Mouse (Mus musculus) neural tube, embryonic 12.5 days (tissue): ENCODE data around the gene Mink1. TPM values are rescaled to one million over a fixed set of nuclear protein-coding genes. Genes with fewer than 3 reads are reported as not detected.
"Not testable (repeated sequence)": the region's sequence is repeated elsewhere in the genome, so short reads cannot be mapped to it uniquely, and the experiment has no call there.

ENCODE experiments used
- ATAC-seq: fragments of 200-750 bp; cut with Nextera tagmentation; 2 replicates; pipeline ENCODE4 v1.8.0; 2017; ENCODE audit warnings: low read depth, mild to moderate bottlenecking, moderate TSS enrichment, moderate library complexity; ENCODE audit not compliant: low FRiP score
- H3K27ac ChIP-seq: fragments of 300-500 bp; sonication (generic); 2 replicates; pipeline ENCODE4 v1.5.1; 2016
- H3K27me3 ChIP-seq: fragments of 300-500 bp; sonication (generic); replicated peaks from 2 replicates; pipeline ENCODE4 v1.6.1; 2016; ENCODE audit warnings: mild to moderate bottlenecking
- H3K36me3 ChIP-seq: fragments of 300-500 bp; sonication (generic); 2 replicates; pipeline ENCODE4 v1.6.1; 2016; ENCODE audit warnings: mild to moderate bottlenecking
- H3K4me1 ChIP-seq: fragments of 300-500 bp; sonication (generic); 2 replicates; pipeline ENCODE4 v1.6.1; 2016
- H3K4me2 ChIP-seq: fragments of 300-500 bp; sonication (generic); replicated peaks from 2 replicates; pipeline ENCODE4 v1.6.1; 2016; ENCODE audit warnings: mild to moderate bottlenecking
- H3K4me3 ChIP-seq: fragments of 300-500 bp; sonication (generic); 2 replicates; pipeline ENCODE4 v1.5.1; 2016
- H3K9ac ChIP-seq: fragments of 300-500 bp; sonication (generic); 2 replicates; pipeline ENCODE4 v1.6.1; 2016; ENCODE audit warnings: mild to moderate bottlenecking
- H3K9me3 ChIP-seq: fragments of 300-500 bp; sonication (generic); 2 replicates; pipeline ENCODE4 v1.6.1; 2016; ENCODE audit warnings: mild to moderate bottlenecking
- WGBS: fragments of 180-500 bp; shearing (Covaris S2); methylation state at CpG from one replicate; pipeline ENCODE4 v1.1.7; 2016; 5-methylcytosine and 5-hydroxymethylcytosine counted together
- polyA plus RNA-seq: library from polyadenylated mRNA; unstranded; fragments of >200 nt; fragmentation: Nextera tagmentation; extraction: Ambion mirVana; gene quantifications from 2 replicates; pipeline ENCODE4 v1.2.1, GENCODE M21; 2016

The Mink1 gene
- polyA plus RNA-seq, 1 experiment from 2014 or later: 16.6 TPM

DNA sequence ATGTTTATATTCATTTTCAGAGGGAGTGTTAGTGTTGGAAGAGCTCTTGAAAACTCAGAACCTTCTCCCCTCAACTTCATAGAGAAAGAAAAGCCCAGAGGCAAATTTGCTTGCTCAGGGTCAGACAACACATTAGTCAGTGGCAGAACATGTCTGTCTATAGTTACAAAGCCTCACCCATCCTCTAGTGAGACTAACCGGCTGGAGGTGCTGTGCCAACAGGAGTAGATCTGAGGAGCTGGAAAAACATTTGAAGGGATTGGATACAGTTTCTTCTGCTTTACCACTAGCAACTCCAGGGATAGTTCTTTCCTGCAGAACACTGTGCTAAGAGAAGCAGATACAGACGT, 769 bp upstream of the Mink1 start:
- no peaks in the 10 kb centered on the region for H3K9me3 ChIP-seq
- WGBS: 3% methylated on average over 2 of the region's 2 CpGs
- peak overlapping the region; percentile 83 for H3K4me3 ChIP-seq
- peak; percentile 18; the same call in 1 of the 2 replicates for ATAC-seq
- H3K27me3 ChIP-seq: no peaks in the 10 kb centered on the region
- H3K4me1 ChIP-seq: peaks cover 35% of the 10 kb centered on the region
- H3K36me3 ChIP-seq: no peaks in the 10 kb centered on the region
- peak overlapping the region; percentile 97 for H3K4me2 ChIP-seq
- H3K27ac ChIP-seq: 0 out of 2 replicates have a peak overlapping the region, but pooled peaks have one; percentile 6
- H3K9ac ChIP-seq: peak overlapping the region; percentile 80; the same call in 1 of the 2 replicates

DNA sequence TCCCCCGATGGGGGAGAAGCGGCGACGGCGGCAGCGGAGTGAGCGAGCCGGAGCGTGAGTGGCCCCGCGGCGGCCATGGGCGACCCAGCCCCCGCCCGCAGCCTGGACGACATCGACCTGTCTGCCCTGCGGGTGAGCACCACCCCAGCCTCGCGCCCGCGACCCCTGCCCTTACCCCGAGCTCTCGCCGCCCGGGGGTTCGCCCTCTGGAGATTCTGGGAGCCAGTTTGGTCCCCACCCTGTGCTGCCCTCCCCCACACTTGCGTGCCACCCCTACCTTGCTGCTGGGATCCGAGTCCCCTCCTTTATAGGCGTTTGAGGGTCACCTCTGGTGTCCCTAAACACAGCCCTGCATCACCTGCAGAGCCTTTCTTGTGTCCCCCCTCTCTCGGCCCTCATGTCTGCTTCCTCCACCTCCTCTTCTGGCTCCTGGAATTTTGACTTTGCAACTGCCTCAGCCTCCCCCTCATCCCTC, 351 bp downstream of the Mink1 start:
- H3K9ac ChIP-seq: peak overlapping the region; percentile 80
- 0% methylated on average over 31 of the region's 31 CpGs for WGBS

DNA sequence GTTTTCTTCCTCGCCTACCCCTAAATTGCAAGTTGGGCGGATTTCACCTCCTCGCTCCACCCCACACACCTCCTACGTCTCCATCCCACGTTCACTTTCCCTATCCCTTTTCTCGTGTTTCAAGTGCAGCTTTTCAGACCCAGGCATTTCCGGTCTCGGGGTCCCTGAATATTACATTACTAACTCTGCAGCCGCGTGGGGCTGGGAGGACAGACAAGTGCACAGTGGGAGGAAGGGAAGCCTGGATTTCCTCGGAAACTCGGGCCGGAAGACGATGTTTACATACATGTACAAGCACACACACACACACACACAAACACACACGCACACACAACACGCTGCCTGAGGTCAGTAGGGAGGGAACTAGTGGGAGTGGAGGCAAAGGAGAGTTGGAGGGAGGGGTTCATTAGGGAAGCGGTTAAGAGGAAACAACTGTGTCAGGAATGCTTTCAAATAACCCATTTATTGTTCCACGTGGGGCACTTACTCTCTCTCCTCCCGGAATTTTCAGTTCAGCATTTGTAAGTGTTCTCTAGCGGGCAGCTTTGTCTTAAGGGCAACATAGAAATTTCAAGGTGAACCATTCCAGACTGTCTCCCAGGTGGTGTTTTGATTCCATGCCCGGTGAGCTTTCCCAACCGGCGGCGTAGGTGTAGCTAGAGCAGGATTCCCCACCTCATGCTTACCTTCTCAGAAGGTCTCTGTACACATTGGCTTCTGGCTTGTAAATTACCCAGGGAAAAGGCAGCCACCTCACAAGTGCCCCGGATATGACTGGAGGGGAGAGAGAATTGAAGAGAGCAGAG, 992 bp downstream of the Mink1 start:
- Histone ChIP-seq H3K4me1 (peaks cover 38% of the 10 kb centered on the region), H3K9me3 (no peaks in the 10 kb centered on the region), H3K4me3 (peak overlapping the region; percentile 83), H3K4me2 (peak overlapping the region; percentile 97), H3K36me3 (0 out of 2 replicates have a peak, but pooled peaks cover 6% of the 10 kb centered on the region), H3K27ac (no peak overlapping the region), H3K27me3 (no peaks in the 10 kb centered on the region), H3K9ac (peak overlapping the region; percentile 80)
- 2% methylated on average over 25 of the region's 25 CpGs for WGBS
- no peak; the same call in 1 of the 2 replicates for ATAC-seq

More for the DNA sequence above, 351 bp downstream of the Mink1 start:
- H3K27ac ChIP-seq: 0 out of 2 replicates have a peak overlapping the region, but pooled peaks have one; percentile 13
- no peak; the same call in 1 of the 2 replicates for ATAC-seq
- no peaks in the 10 kb centered on the region for H3K27me3 ChIP-seq
- H3K9me3 ChIP-seq: no peaks in the 10 kb centered on the region
- 0 out of 2 replicates have a peak, but pooled peaks cover 2% of the 10 kb centered on the region for H3K36me3 ChIP-seq
- peak overlapping the region; percentile 97 for H3K4me2 ChIP-seq
- H3K4me3 ChIP-seq: peak overlapping the region; percentile 83
- peaks cover 38% of the 10 kb centered on the region for H3K4me1 ChIP-seq

DNA sequence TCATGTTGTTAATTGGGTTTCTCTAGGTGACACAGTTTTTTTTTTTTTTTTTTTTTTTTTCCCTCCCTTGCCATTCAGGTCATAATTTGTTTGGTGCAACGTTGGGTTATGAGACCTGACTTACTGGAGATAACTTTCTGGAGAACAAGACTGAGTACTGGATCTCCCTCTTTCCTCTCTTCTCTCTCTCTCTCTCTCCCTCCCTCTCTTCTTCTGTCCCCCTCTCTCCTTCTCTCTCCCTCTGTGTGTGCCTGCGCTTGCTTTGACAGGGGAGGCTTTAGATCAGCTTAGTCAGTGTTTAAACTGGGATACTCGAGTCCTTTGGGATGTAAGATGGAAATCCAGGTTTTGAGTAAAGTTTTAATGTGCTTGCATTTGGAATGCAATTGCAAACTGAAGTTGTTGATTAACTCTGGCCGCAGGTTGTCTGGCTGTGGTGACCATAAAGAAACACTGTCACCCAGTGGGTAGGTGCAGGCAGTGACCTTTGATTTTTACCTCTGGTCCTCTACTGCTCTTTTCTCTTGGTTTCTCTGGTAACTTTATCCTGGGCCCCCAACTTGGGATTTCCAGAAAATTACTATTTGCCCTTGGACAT, 1.7 kb downstream of the Mink1 start:
- ATAC-seq: no peak
- peak overlapping the region; percentile 97 for H3K4me2 ChIP-seq
- no peak overlapping the region for H3K27ac ChIP-seq
- 0 out of 2 replicates have a peak overlapping the region, but pooled peaks have one; percentile 83 for H3K4me3 ChIP-seq
- H3K9ac ChIP-seq: no peak overlapping the region
- H3K36me3 ChIP-seq: 0 out of 2 replicates have a peak, but pooled peaks cover 6% of the 10 kb centered on the region
- peaks cover 38% of the 10 kb centered on the region for H3K4me1 ChIP-seq
- H3K27me3 ChIP-seq: no peaks in the 10 kb centered on the region
- 33% methylated on average over 4 of the region's 4 CpGs for WGBS
- H3K9me3 ChIP-seq: no peaks in the 10 kb centered on the region

DNA sequence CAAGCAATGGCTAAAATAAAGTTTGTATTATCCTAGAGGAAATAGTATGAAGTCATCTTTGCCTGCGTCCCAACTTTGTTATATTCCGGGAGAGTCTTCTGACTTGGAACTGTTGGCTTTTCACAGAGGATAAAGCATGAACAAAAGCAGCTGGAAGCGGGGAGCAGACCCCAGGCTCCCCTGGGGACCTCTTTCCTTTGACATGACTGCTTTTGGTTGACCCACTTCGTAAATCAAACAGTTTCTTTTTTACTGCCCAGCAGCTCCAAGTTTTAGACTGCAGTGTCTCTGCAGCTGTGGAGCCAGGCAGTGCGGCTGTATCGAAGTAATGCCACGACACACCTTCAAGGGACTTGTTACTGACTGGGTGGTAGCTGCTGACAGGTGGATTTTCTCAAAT, 3.9 kb downstream of the Mink1 start:
- Histone ChIP-seq H3K9ac (no peak overlapping the region), H3K4me1 (peaks cover 40% of the 10 kb centered on the region), H3K4me3 (no peak overlapping the region), H3K27me3 (no peaks in the 10 kb centered on the region), H3K27ac (no peak overlapping the region), H3K36me3 (0 out of 2 replicates have a peak, but pooled peaks cover 6% of the 10 kb centered on the region), H3K4me2 (peak overlapping the region; percentile 30; the same call in 1 of the 2 replicates), H3K9me3 (no peaks in the 10 kb centered on the region)
- WGBS: 37% methylated on average over 7 of the region's 7 CpGs
- no peak for ATAC-seq

DNA sequence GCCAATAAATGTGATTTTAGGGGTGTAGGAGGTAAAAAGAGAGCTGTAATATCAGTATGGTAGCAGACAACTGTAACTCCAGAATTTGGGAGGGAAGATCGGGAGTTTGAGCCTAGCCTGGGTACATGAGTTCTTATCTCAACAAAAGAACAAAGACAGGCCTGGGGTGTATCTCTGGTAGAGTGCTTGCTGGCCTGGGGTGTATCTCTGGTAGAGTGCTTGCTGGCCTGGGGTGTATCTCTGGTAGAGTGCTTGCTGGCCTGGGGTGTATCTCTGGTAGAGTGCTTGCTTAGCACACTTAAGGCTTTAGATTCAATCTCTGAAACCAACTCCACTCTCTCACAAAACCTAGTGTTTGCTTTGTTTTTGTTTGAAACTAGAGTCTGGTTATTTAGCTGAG, 7.9 kb downstream of the Mink1 start:
- 91% methylated on average over 1 of the region's 1 CpGs for WGBS
- H3K4me3 ChIP-seq, H3K36me3 ChIP-seq, H3K27me3 ChIP-seq, H3K27ac ChIP-seq, H3K9ac ChIP-seq, ATAC-seq, H3K9me3 ChIP-seq, H3K4me2 ChIP-seq: not testable (repeated sequence)
- peaks cover 35% of the 10 kb centered on the region for H3K4me1 ChIP-seq

DNA sequence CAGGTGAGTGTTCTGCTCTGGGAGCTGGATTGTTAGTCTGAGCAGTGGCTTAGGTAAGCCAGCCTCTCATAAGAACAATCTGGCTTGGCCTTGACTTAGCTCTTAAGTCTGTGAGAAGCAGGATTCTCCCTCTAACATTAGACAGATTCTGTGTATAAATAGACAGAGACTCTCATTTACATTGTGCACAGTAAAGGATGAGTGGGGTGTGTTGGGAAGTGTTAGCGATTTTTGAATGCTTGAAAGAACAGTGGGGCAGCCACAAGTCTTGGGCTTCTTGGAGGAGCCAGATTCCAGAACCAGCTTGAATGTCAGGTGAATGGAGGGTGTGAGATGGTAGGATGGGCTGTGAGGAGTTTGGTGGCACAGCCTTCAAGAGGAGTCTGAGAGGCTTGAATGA, 9.0 kb downstream of the Mink1 start:
- 0 out of 2 replicates have a peak, but pooled peaks cover 6% of the 10 kb centered on the region for H3K36me3 ChIP-seq
- no peak overlapping the region for H3K4me2 ChIP-seq
- no peak for ATAC-seq
- H3K9ac ChIP-seq: no peak overlapping the region
- H3K4me3 ChIP-seq: no peak overlapping the region
- H3K27me3 ChIP-seq: no peaks in the 10 kb centered on the region
- H3K27ac ChIP-seq: no peak overlapping the region
- 88% methylated on average over 1 of the region's 1 CpGs for WGBS
- no peaks in the 10 kb centered on the region for H3K9me3 ChIP-seq
- peaks cover 27% of the 10 kb centered on the region for H3K4me1 ChIP-seq

DNA sequence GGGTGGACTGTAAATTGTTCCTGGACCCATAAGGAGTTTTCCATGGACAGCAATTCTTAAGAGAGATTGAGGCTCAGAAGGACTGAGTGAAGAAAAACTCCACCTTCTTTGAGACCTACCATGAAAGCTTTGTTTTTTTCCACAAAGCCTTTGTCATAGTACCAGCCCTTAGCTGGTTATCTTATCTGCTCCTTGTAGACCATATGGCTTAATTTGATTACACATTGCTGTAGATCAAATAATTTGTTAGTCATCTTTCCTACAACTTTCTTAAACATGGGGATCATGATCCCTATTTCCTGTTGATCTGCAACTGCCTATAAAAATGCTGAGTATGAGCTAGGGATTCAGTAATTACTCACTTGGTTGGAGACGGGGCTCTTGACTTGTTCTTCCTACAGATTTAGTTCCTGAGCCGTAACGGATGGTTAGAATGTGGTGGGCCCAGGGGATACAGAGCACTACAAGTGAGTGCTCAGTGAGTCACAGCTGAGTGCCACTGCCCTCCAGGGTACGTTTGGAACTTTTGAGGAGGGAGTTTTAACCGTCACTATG, 9.7 kb downstream of the Mink1 start:
- H3K27ac ChIP-seq: no peak overlapping the region
- H3K9ac ChIP-seq: no peak overlapping the region
- WGBS: 62% methylated on average over 5 of the region's 5 CpGs
- 0 out of 2 replicates have a peak, but pooled peaks cover 6% of the 10 kb centered on the region for H3K36me3 ChIP-seq
- H3K4me2 ChIP-seq: no peak overlapping the region
- no peaks in the 10 kb centered on the region for H3K9me3 ChIP-seq
- no peak for ATAC-seq
- H3K27me3 ChIP-seq: no peaks in the 10 kb centered on the region
- H3K4me3 ChIP-seq: no peak overlapping the region
- peaks cover 21% of the 10 kb centered on the region; the same call in 1 of the 2 replicates for H3K4me1 ChIP-seq

DNA sequence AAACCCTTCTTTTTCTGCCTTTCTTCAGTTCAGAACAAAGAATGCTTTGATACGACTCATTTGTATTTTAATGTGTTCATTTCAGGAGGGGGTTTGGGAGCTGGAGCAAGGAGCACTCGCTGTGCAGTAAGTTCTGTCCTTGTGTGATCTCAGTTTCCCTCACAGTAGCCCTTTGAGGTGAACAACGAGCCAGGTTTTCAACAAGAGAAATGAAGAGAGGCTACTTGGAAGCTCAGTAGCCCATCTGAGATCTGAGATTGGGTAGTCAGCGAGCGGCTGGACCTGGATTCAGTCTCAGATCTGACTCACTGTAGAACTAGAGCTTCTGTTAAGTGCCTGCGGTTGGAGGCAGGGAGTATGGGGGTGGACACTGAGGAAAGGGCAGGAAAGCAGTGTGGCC, 11.2 kb downstream of the Mink1 start:
- Histone ChIP-seq H3K4me1 (peaks cover 33% of the 10 kb centered on the region; the same call in 1 of the 2 replicates), H3K9ac (no peak overlapping the region), H3K36me3 (no peaks in the 10 kb centered on the region), H3K27ac (no peak overlapping the region), H3K4me3 (no peak overlapping the region), H3K27me3 (no peaks in the 10 kb centered on the region), H3K9me3 (no peaks in the 10 kb centered on the region), H3K4me2 (peak overlapping the region; percentile 24)
- ATAC-seq: no peak
- 46% methylated on average over 6 of the region's 6 CpGs for WGBS

DNA sequence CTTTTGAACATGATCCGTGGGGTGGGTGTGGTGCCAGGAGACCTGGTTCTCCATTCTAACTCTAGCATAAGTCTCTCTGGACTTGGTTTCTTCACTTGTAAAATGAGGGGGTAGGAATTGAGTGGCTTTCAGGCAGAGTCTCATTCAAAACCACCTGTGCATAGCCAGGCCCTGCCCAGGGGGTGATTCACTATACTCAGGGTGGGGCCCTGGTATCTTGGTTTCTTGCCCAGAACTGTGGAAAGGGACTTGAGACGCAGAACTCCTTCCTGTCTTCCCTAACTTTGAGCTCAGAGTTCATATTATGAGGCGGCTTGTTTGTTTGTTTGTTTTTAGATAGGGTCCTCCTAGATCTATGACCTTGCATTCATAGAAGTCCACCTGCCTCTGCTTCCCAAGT, 14.5 kb downstream of the Mink1 start:
- Histone ChIP-seq H3K9ac (no peak overlapping the region; the same call in 1 of the 2 replicates), H3K4me2 (no peak overlapping the region), H3K27ac (no peak overlapping the region), H3K9me3 (no peaks in the 10 kb centered on the region), H3K4me1 (peaks cover 29% of the 10 kb centered on the region; the same call in 1 of the 2 replicates), H3K27me3 (no peaks in the 10 kb centered on the region), H3K36me3 (no peaks in the 10 kb centered on the region), H3K4me3 (no peak overlapping the region)
- 91% methylated on average over 3 of the region's 3 CpGs for WGBS
- no peak for ATAC-seq

DNA sequence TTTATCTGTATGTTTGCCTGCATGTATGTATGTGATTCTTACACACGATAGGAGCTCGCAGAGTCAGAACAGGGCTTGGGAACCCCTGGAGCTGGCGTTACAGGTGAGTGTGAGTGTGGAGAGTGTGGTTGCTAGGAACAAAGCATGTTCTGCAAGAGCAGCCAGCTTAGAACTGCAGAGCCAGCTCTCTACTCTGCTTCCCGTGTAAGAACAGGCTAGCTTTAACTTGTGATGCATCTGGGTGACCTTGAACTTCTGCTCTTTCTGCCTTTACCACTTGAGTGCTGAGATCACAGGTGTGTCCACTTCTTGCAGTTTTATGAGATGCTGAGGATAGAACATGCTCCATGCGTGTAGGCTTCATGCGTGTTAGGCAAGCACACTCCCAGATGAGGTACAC, 16.3 kb downstream of the Mink1 start:
- Histone ChIP-seq H3K36me3 (no peaks in the 10 kb centered on the region), H3K27ac (no peak overlapping the region), H3K4me3 (no peak overlapping the region), H3K9ac (no peak overlapping the region), H3K9me3 (no peaks in the 10 kb centered on the region), H3K27me3 (no peaks in the 10 kb centered on the region), H3K4me1 (peaks cover 25% of the 10 kb centered on the region), H3K4me2 (no peak overlapping the region)
- ATAC-seq: no peak
- WGBS: 91% methylated on average over 6 of the region's 6 CpGs
